Mouse (Mus musculus) fibroblast of lung, adult 2 months (primary cell): ENCODE results near the gene Pla2g5.
"Not testable (repeated sequence)": the region's sequence is repeated elsewhere in the genome, so short reads cannot be mapped to it uniquely, and the experiment has no call there.

ENCODE experiments used
- DNase-seq: peaks from one replicate; pipeline ENCODE4 v3.0.0-alpha.2; 2011; ENCODE audit warnings: low read depth

Gene Pla2g5

DNA sequence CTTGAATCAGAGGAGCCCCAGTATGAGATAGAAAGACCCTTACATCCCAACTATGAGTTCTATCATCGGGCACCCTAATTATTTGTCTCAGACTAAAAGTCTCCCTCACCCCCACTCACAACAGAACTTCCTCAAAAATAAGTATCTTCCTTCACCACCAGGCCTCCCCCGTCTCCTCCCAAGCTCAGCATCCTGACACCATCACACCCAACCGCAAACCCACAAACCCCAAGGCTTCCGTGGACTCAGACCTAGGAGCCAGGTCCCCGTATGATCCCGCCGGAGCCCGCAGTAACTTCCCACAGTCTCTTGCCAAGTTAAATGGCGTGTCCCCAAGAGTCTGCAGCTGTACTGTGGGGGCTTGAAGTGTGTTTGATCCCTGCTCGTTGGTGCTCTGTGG is 5.7 kb downstream of the Pla2g5 start:
- no peak for DNase-seq

DNA sequence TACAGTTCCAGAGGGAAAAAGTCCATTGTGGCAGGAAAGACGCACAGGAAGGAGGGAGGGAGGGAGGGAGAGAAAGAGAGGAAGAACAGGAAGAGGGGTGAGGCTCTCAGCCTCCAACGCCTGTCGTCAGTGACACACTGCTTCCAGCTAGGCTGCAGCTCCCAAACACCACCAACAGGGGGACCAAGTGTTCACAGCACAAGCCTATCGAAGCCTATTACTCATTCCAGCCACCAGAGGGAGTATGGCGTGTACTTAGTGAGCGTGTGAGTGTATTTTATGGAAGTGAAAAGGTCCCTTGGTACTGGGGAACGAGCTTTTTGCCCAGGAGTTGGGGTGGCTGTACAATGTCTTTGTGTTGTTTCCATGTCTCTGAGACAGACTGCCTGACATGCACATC is 6.8 kb downstream of the Pla2g5 start:
- no peak for DNase-seq

DNA sequence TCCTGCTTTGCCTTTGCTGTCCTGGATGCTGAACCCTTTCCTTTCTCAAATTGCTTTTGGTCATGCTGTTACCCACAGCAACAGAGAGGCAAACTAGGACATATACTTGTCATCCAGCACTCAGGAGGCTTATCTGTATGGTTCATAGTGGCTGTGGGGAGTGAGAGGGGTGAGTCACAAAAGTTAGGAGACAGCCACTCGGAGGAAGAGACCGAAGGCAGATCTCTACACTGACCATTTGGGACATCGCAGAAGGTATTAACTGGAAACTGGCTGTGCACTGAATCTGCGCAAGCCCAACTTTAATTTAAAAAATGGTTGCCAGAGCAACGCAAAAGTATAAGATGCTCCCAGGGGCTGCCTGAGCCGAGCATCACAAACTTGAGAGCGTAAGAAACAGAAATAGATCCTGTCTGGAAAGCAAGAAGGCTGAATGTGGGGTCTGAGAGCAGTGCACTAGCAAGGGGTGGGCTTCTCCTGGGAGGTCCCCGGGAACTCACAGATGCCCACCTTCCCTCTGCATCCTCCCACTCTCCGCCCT is 8.1 kb downstream of the Pla2g5 start:
- no peak for DNase-seq

DNA sequence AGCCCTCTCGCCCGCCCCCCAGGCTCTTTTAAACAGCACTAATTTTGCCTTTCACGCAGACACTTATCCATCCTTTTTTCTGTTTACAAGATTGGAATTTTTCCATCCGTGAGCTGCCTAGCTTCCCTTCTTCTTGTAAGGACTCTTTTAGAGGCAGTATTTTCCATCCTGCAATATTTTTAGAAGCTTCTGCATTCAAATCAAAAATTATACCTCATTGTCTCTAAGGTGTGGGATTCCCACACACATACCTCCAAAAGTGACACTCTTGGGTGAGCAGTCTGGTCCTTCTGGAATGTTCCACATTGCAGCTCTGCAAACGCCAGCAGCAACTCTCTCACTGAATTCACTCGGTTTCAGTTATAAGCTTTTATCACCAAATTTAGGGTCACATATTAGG is 10.3 kb downstream of the Pla2g5 start:
- DNase-seq, result no peak

DNA sequence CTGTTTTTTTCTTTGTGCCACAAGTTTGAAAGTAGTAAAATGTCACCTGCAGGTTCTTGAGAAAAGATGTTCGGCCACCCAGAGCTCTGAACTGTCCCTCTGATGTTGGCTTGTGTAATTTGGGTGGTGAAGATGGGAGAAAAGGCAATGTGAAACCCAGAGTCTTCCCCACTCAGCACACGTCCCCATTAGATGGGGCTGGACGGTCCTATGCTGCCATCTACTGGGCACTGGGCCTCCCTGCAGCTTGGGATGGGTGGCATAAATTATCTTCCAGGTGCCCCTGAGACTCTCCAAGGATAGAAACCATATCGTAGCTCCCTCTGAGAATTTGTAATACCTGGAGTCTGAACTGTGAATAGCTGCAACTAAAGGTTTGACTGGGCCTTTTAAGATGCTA is 11.8 kb downstream of the Pla2g5 start:
- no peak for DNase-seq

DNA sequence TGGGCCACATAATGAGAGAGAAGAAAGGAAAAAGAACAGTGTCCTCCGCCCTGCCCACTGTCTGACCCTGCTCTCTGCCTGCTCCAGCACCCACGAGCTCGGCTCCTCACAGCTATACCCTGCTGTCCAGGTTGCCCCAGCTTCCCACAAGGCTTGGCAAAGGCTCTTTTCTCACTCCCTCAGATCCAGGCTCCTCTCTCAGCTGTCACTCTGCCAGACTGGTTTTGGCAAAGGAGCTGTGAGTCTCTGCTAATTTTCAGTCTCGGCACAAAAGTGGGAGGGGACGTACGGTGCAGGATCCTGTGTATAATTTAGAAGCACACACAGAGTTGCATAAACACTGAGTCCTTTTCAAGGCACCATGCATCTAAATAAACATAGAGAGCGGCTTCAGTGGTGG is 21.9 kb downstream of the Pla2g5 start:
- DNase-seq, result no peak

DNA sequence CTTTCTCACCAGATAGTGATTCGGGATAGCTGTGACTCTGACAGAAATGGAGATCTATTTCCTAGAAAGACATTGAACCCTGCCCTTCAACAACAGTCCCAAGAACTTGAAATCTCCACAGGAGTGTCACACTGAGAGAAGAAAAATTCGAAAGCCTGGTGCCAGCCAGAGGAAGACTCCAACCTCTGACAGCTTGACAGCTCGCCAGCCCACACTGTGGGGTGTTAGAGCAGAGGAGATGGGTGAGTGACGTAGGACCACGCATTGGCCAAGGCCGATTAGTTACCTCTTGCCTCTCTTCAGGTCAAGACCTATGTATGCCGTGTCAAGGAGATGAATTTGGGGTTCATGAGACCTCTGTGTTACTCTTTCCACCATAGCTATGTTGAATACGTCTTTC is 22.6 kb downstream of the Pla2g5 start:
- DNase-seq, result no peak

DNA sequence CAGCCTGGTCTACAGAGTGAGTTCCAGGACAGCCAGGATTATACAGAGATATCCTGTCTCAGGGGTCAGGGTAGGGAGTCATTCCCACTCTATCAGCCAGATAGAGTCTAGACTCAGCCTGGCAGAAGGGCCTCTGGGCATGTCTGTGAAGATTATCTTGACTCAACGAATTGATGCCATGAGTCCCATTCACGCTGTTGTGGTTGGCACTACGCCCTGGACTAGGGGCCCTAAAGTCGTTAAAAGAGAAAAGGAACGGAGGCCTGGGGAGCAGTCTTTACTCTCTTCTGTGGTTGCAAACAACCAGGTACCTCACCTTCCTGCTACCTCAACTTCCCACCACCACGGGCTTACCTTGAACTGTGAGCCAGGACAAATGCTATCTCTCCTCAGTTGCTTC is 23.5 kb downstream of the Pla2g5 start:
- DNase-seq, result no peak

DNA sequence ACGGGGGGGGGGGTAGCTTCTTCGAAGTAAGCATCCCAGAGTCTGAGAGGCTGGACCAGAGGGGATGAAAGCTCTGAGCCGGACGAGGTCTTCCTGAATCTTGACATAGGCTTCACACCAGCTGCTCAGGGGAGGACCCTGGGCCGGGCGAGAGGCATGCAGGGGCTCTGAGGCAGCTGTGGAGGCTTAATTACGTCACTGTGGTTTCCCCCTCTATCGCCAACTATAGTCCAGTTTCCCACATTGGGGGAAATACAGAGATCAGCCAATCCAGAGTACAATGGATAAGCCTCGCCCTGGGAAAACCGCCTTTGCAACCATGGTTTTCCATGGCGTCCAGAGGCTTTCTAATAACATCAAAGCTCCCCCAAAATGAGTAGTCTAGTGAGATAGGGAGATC is 36.1 kb downstream of the Pla2g5 start:
- no peak for DNase-seq

DNA sequence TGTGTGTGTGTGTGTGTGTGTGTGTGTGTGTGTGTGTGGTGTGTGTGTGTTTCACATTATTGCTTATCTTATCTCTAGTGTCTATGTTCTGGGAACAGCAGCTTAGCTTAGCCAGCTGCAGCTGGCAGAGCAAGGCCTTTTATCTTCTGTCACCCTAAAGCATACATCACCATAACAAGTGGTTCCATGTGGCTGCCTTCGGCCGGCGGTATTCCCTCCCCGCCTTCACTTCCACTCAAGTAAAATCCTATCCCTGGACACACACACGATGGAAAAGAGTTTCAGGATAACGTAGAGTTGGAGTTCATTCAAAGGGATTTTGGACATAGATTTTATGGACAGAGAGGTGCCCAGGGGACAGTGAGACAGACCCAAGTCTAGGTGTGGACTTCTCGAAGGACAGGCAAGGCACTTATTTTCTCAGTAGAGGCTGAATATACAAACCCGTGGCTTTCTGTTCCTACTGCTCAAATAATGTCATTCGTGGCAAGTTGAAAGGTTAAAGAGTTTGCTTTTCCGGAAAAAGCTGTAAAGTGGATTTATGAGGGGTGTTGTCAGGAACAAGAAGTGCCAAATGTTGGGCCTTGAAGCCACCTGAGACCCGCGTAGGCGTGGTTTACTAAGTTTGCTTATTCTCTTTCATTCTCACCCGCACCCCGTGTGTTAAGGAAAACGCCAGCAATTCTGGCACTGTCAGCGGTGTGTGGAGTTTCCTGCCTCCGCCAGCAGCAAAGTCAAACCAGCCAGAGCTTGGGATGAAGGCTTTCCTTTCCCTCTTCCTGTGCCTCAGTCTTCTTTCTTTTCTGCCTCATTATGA is 37.3 kb downstream of the Pla2g5 start:
- no peak for DNase-seq

DNA sequence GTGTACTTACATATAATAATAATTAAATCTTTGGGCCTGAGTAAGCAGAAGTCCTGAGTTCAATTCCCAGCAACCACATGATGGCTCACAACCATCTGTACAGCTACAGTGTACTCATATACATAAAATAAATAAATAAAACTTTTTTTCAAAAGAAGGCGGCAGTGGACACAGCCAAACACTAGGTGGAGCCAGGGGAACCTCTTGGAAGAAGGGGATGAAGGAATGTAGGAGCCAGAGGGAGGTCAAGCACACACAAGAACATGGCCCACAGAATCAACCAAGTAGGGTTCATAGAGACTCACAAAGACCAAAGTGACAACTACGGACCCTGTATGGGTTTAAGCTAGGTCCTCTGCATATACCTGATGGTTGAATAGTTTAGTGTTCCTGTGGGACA is 38.6 kb downstream of the Pla2g5 start:
- no peak for DNase-seq

DNA sequence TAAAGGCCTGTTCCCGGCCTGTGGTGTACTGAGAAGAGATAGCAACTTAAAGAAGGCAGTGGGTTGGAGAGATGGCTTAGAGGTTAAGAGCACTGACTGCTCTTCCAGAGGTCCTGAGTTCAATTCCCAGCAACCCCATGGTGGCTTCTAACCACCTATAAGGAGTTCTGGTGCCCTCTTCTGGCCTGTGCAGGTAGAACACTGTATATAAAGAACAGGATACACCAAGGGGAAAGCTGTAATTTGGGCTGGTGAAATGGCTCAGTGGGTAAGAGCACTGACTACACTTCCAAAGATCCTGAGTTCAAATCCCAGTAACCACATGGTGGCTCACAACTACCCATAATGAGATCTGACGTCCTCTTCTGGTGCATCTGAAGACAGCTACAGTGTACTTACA is 39.1 kb downstream of the Pla2g5 start:
- not testable (repeated sequence) for DNase-seq

DNA sequence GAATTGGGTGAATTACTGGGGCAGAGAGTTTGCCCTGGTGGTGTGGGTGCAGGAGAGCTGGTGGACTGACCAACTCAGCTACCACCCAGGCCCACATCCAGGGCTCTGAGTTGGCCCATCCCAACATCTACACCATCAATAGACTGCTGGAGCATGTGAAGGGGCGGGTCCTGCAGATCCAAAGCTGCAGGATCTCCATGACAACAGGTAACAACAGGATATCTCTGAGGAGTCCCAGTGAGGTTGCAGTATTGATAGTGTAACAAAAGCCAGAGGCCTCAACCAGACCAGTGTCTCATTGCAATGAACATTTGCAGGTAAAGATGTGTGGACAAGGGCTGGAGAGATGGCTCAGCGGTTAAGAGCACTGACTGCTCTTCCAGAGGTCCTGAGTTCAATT is 42.2 kb downstream of the Pla2g5 start:
- DNase-seq, result no peak

DNA sequence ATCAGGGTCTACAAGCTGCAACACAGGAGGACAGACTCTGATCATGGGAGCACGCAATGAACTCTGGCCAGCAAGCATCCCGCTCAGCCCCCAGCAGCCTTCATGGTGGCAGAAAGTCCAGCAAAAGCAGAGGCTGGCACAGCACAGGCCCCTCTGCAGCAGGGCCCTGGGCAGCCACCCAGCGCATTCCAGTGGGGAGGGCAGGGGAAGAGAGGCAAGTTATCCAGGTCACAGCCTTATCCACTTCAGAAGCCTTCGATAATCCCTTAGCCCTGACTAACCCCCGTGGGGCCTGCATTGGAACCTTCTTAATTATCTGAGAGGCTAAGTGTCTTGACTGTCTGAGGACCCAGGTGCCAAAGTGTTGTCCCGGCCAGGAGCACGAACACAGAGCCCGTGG is 44.2 kb downstream of the Pla2g5 start:
- no peak for DNase-seq

DNA sequence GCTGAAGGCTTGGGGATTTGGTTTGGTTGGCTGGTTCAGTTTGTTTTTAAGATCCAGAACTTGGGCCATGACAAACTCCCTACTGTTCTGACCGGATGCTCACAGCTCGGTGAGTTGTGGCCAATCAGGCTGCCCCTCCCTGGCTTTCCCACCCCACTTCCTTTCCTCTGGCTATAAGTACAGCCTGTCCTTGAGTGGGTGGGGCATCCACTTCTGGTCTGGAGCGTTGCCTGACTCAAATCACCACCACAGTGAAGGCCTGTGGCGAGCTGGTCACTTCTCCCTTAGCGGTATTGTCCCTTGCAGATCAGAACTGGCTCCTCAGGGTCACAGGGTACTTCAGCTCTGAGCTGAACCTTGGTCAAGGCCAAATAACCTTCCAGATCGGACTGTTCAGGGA is 45.5 kb downstream of the Pla2g5 start:
- no peak for DNase-seq

DNA sequence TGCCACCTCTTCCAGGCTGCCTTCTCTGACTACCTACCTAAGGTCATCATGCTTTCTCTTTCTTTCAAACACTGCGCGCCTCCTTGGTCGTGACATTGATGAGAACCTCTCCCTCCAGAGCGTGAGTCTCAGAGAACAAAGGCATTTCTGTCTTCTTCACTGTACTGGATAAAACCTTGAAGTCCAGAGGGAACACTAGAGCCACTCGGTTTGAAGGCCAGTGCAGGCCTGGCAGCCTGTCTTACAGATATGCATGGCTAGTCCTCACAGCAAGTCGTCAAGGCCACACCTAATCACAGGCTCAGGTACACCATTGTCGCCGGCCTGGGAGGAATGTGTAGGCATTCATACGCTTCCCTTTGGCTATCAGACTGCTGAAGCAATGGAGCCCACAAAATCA is 47.1 kb downstream of the Pla2g5 start:
- DNase-seq, result no peak

DNA sequence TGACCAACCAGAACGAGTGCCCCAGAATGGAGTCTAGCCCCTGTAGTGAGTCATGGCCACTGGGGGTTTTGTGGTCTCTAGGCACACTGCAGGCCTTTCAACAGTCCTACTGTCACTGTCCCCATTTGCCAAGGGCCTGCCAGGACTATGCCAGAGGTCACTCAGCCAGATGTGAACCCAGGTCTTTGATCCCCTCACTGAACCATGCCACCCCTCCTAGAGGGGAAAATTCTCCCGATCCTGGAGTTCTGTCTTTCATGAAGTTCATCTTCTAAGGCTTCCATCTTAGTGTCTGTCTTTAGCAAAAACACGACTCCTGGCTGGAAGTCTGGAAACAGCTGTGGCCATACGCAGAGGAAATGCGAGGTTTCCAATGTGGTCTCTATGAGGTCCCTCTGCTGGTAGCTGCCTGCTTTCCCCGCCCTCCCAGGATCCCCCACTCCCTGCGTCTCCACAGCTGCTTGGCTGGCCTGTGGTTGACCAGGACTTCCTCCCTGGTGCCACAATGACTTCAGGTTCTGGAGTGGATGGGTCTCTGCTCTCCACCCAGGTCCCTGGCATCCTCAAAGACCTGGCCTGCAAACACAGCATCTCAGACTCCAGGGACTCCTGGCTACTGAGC is 56.3 kb downstream of the Pla2g5 start:
- no peak for DNase-seq

DNA sequence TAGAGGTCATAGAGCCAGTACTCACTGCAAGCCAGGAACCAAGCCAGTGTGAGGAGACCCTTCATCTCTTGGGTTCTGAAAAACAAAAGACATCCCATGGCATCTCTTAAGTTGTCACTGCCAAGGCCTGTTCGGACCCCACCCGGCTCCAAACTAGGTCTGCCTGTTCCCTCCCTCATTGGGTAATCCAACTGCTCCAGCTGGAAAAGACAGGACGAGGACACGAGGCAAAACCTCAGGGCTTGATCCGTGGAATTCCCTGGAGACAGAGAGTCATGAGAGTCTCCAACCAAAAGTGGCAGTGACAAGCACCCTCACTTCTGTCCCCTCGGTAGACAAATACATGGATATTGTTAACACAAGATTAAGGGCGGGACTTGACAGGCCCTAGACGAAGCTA is 57.1 kb downstream of the Pla2g5 start:
- DNase-seq, result no peak

DNA sequence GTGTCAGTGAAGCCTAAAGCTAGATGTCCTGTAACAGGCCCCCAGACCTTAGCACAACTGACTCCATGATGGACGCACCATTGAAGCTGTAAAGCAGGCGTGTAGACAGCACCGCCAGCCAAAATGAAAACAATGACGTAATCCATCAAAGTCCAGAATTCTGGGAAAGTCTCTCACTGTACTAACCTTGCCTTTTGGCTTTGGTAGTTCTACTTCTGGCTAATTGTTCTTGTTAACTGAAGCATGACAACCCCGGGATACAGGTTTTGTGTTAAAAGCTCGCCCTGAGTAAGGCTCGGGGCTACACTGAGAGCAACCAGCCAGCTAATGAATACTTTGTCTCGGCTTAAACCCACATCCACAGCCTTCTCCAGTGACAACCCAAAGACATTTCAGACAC is 58.0 kb downstream of the Pla2g5 start:
- DNase-seq, result no peak

DNA sequence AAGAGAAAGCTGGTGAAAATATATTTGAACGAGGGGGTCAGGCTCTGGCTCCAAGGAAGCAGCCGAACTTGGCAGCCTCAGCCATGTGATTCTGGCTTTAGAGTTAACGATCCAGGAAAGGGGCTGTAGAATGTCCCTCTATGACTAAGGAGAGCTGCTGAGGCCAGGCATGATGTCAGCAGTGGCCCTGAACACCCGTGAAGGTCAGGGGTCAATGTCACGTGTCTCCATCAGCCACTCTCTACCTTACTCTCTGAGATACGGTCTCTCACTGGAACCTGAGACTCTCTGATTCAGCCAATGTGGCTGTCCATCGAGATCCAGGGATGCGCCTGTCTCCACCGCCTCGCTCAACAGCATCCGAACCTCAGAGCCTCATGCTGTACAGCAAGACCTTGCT is 60.4 kb downstream of the Pla2g5 start:
- DNase-seq, result no peak

DNA sequence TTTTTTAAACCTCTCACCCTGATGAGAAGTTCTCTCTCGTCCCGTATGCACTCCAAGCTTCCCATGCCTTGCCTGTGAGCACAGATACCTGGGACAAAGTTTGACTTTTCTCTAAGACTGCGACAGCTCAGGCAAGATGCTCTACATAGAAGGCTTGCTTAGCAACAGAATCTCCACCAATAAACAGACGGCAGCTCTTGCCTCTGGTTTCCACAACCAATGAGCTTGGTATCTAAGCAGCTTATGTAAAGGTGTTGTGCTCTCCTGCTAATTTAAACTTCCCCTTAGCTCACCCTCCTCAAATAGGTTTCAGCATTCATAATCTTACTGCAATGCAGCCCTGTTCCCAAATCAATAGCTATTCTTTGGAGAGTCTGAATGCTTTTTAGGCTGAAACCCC is 61.7 kb downstream of the Pla2g5 start:
- DNase-seq, result no peak

DNA sequence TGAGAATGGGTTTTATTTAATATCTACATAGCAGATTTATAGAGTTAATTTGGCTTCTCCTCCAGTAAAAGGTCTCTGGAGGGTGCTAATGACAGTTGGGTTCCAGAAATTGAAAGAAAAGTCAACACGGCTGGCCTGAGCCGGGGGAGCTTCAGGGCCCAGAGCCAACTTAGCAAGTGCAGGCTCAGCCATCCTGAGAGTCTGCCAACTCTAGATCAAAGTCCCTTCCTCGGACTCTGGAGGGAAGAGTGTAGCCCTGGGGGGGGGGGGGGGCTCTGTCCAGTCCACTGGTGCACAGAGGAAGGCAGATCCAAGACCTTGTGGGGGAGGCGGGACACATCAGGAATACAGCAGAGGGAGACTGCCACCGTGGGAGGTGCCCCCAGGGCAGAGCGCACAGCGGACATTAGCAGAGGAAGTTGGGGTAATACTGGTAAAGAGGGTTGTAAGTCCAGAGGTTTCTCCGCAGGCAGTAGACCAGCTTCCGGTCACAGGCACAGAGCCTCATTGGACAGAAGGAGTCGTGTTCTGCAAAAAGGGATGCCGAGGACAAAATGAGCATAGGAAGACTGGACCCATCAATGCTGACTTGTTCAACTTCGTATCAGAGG is 63.0 kb downstream of the Pla2g5 start:
- no peak for DNase-seq

DNA sequence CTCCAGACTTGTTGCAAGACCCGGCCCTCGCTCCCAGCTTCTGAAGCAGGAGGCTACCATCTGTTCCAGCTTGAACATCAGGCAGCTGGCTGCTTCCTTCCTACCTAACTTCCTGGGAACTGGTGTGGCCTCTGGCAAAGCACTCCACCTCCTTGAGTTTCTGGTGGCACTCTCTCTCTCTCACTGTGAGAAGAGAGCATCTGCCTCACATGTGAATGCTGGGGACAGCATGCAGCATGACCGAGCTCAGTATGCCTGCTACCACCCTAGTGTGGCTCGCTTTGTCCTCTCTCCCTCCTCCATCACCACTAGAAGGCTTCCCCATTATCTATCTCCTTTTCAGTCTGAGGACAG is 66.1 kb downstream of the Pla2g5 start:
- no peak for DNase-seq
